Mouse (Mus musculus) T-cell, adult 2 months (primary cell): ENCODE results near the gene Spata1.
A peak's percentile ranks its signal among the peaks of the same experiment; 100 is the strongest.
"Not testable (repeated sequence)": the region's sequence is repeated elsewhere in the genome, so short reads cannot be mapped to it uniquely, and the experiment has no call there.

Experiments used
- DNase-seq: peaks from one replicate; pipeline ENCODE4 v3.0.0; 2022; ENCODE audit warnings: low spot score

The Spata1 gene

GRCm38 (mm10) chr3:146451375-146451774 is 48.2 kb downstream of the Spata1 start:
- DNase-seq, result no peak

- peak; percentile 87 for DNase-seq
Observed at GRCm38 (mm10) chr3:146450371-146450841, 49.1 kb downstream of the Spata1 start.

- no peak for DNase-seq
Observed at GRCm38 (mm10) chr3:146449745-146450250, 49.8 kb downstream of the Spata1 start, which contains the start of gene Ctbs. TSS of gene Ctbs (plus strand) at chr3:146449795.

- DNase-seq, result no peak
Observed at GRCm38 (mm10) chr3:146448969-146449368, 50.6 kb downstream of the Spata1 start.

GRCm38 (mm10) chr3:146448372-146448771 is 51.2 kb downstream of the Spata1 start:
- DNase-seq, result no peak

GRCm38 (mm10) chr3:146447598-146447997 is 52.0 kb downstream of the Spata1 start:
- no peak for DNase-seq

GRCm38 (mm10) chr3:146447156-146447555 is 52.4 kb downstream of the Spata1 start:
- DNase-seq, result no peak

- no peak for DNase-seq
Observed at GRCm38 (mm10) chr3:146444880-146445279, 54.7 kb downstream of the Spata1 start.

- no peak for DNase-seq
Observed at GRCm38 (mm10) chr3:146443380-146443779, 56.2 kb downstream of the Spata1 start.

GRCm38 (mm10) chr3:146442936-146443335 is 56.6 kb downstream of the Spata1 start:
- no peak for DNase-seq

GRCm38 (mm10) chr3:146442484-146442883 is 57.1 kb downstream of the Spata1 start:
- DNase-seq, result no peak

- no peak for DNase-seq
Observed at GRCm38 (mm10) chr3:146440422-146440821, 59.1 kb downstream of the Spata1 start.

- DNase-seq, result no peak
Observed at GRCm38 (mm10) chr3:146440011-146440410, 59.5 kb downstream of the Spata1 start.

GRCm38 (mm10) chr3:146436114-146436513 is 63.4 kb downstream of the Spata1 start:
- DNase-seq, result no peak

- no peak for DNase-seq
Observed at GRCm38 (mm10) chr3:146435533-146435932, 64.0 kb downstream of the Spata1 start.

GRCm38 (mm10) chr3:146434686-146435085 is 64.9 kb downstream of the Spata1 start:
- no peak for DNase-seq

GRCm38 (mm10) chr3:146433681-146434350 is 65.7 kb downstream of the Spata1 start:
- DNase-seq, result no peak

GRCm38 (mm10) chr3:146433063-146433462 is 66.5 kb downstream of the Spata1 start:
- not testable (repeated sequence) for DNase-seq

- no peak for DNase-seq
Observed at GRCm38 (mm10) chr3:146426489-146426888, 73.1 kb downstream of the Spata1 start.

- no peak for DNase-seq
Observed at GRCm38 (mm10) chr3:146425902-146426301, 73.7 kb downstream of the Spata1 start.

- no peak for DNase-seq
Observed at GRCm38 (mm10) chr3:146424306-146424900, 75.2 kb downstream of the Spata1 start.

- no peak for DNase-seq
Observed at GRCm38 (mm10) chr3:146423710-146424109, 75.8 kb downstream of the Spata1 start.

GRCm38 (mm10) chr3:146421787-146422186 is 77.8 kb downstream of the Spata1 start:
- DNase-seq, result no peak
